Mouse (Mus musculus): ENCODE data around the gene Fancc. TPM values are rescaled to one million over a fixed set of nuclear protein-coding genes. Genes with fewer than 3 reads are reported as not detected.

Gene Fancc
- polyA plus RNA-seq, 1 experiment = 8.1 TPM

DNA sequence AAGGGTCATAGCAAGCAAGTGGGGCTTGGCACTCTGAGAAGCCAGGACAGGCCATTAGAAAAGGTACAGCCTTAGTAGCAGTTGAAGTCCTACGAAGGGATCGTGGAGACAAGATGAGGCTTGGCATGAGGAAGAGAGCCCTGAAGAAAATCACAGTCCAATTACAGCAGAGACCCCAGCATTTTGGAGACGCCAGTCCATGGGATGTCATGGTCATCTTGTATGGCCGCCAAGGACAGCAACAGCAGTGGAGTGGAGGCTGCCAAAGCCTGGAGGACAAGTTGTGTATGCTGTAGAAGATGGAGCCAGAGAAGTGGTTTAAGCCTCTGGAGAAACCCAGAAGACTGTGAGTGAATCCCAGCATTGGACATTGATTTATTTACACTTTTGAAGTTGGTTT, 84.4 kb downstream of the Fancc start:
- H3K4me2 ChIP-seq (ENCODE audit: low read depth) = no peak overlapping the region
- H3K36me3 ChIP-seq (ENCODE audit: control insufficient read depth, insufficient read depth) = no peaks in the 10 kb centered on the region
- no peak overlapping the region for H3K4me3 ChIP-seq
- TF ChIP-seq REST (IDR thresholded peaks at IDR 0.05; ENCODE audit: insufficient read depth, insufficient read length) (no peak), TCF3 (IDR thresholded peaks at IDR 0.05; ENCODE audit: insufficient read length, low read depth) (no peak), MYOG (IDR thresholded peaks at IDR 0.05; ENCODE audit: control insufficient read depth in 1 of 3, insufficient read depth in 1 of 3, insufficient read length in 2 of 3, low read depth in 2 of 3) (no peak), MYOD1 (IDR thresholded peaks at IDR 0.05; ENCODE audit: control insufficient read depth in 1 of 3, insufficient read length in 2 of 3, low read depth in 2 of 3) (no peak), CEBPB (IDR thresholded peaks at IDR 0.05; ENCODE audit: insufficient read depth, poor library complexity, severe bottlenecking) (no peak), MAX (IDR thresholded peaks at IDR 0.05; ENCODE audit: low read depth) (no peak), POLR2A (IDR thresholded peaks at IDR 0.05; ENCODE audit: insufficient read length, low read depth) (no peak)
- no peaks in the 10 kb centered on the region for H3K79me2 ChIP-seq (ENCODE audit: control insufficient read depth, insufficient read depth)
- no peaks in the 10 kb centered on the region for H3K27me3 ChIP-seq (ENCODE audit: control insufficient read depth, insufficient read depth, insufficient read length)
- no peak overlapping the region for H3ac ChIP-seq (ENCODE audit: control insufficient read depth, insufficient read length)

DNA sequence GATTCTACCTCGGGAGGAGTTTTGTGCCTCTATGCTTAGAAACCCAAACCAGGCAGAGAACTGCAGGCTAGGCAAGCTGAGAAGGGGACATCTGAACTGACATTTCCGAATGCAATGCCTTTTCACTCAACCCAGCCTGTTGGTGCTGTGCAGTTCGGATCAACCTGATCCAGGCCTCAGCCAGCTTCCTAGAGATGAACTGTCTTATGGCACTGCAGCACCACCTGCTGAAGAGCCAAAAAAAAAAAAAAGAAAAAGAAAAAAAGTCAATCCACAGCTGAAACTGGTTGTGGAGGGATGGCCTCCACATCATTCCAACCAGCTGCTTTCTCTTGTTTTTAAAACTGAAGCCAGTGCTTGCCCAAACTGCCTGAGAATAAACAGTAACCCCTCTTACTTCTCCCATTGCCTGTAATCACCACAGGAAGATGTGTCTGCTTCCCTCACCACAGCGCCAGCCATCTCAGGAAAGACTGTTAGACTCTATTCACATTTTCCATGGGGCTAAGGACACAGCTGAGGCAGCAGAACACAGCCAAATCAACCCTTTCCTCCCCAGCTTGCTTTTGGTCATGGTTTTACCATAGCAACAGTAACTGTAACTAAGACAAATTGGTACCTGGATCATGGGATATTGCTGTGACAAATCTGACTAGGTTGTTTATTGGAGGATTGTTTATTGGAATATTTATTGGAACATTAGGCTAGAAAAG, 85.6 kb downstream of the Fancc start:
- Histone ChIP-seq H3K79me2 (ENCODE audit: control insufficient read depth, insufficient read depth) (no peaks in the 10 kb centered on the region), H3K4me2 (ENCODE audit: low read depth) (no peak overlapping the region), H3ac (ENCODE audit: control insufficient read depth, insufficient read length) (no peak overlapping the region), H3K4me3 (no peak overlapping the region), H3K27me3 (ENCODE audit: control insufficient read depth, insufficient read depth, insufficient read length) (no peaks in the 10 kb centered on the region), H3K36me3 (ENCODE audit: control insufficient read depth, insufficient read depth) (no peaks in the 10 kb centered on the region)
- TF ChIP-seq TCF12 (IDR thresholded peaks at IDR 0.05; ENCODE audit: insufficient read depth, poor library complexity, severe bottlenecking) (no peak), REST (IDR thresholded peaks at IDR 0.05; ENCODE audit: insufficient read depth, insufficient read length) (no peak), CEBPB (IDR thresholded peaks at IDR 0.05; ENCODE audit: insufficient read depth, poor library complexity, severe bottlenecking) (no peak), USF1 (IDR thresholded peaks at IDR 0.05; ENCODE audit: low read depth) (no peak), MYOD1 (IDR thresholded peaks at IDR 0.05; ENCODE audit: control insufficient read depth in 1 of 3, insufficient read length in 2 of 3, low read depth in 2 of 3) (no peak), MAX (IDR thresholded peaks at IDR 0.05; ENCODE audit: low read depth) (no peak), POLR2A (IDR thresholded peaks at IDR 0.05; ENCODE audit: insufficient read length, low read depth) (no peak), TCF3 (IDR thresholded peaks at IDR 0.05; ENCODE audit: insufficient read length, low read depth) (no peak)

DNA sequence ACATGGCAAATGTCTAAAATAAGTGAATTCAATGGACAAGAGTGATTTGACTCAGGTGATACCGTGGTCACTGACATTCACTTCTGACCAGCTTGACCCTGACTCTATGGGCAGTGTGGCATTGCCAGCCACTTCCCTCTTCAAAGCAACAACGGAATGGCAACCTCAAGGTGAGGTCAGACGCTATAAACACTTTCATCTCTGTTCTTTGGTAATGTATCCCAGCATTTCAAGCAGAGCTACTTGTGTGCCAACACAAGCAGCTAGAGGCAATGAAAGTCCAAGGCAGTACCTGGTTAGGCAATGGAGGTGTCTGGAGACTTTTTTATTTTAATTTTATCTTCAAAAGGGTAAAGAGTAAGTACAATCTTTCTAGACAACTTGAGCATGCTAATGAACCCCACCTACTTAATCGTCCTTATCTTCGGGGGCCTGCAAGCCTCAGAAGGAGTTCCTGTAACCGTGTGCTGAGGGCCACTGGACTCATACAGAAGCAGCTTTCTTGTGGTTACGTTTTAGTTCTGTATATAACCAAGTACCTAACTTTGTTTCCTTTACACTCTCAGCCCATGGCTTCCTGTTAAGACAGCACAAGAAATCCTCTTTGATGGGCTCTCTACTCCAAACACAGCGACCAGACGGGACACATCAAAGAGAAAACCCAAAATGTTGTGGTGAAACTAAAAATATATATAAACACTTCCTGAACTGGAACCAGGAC, 86.3 kb downstream of the Fancc start:
- Histone ChIP-seq H3K36me3 (ENCODE audit: control insufficient read depth, insufficient read depth) (no peaks in the 10 kb centered on the region), H3K27me3 (ENCODE audit: control insufficient read depth, insufficient read depth, insufficient read length) (no peaks in the 10 kb centered on the region), H3K4me2 (ENCODE audit: low read depth) (no peak overlapping the region), H3K4me3 (no peak overlapping the region), H3ac (ENCODE audit: control insufficient read depth, insufficient read length) (no peak overlapping the region), H3K79me2 (ENCODE audit: control insufficient read depth, insufficient read depth) (no peaks in the 10 kb centered on the region)
- no peak for TF ChIP-seq POLR2AphosphoS2 (IDR thresholded peaks at IDR 0.05; ENCODE audit: insufficient read length, low read depth)
- no peak for TF ChIP-seq POLR2A (IDR thresholded peaks at IDR 0.05; ENCODE audit: insufficient read length, low read depth)
- no peak for TF ChIP-seq E2F4 (IDR thresholded peaks at IDR 0.05; ENCODE audit: insufficient read depth)

DNA sequence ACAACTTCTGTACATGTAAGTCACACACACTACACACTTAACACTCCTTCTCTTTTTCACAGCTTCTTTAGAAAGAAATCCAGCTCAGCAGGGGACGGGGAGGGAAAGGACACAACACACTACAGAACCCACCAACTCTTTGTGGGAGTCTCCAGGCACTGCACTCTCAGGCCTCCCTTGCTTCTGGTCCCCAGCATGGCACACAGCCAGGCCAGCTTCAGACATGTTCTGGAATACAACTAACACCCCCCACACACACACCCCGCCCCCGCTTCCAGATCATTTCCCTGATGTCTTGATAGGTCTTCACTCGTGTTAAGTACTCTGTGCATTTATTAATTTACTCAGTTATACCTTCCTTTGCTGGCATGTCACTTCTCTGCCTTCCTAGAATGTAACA, 91.9 kb downstream of the Fancc start:
- Histone ChIP-seq H3K27me3 (ENCODE audit: control insufficient read depth, insufficient read depth, insufficient read length) (no peaks in the 10 kb centered on the region), H3K4me3 (no peak overlapping the region), H3K36me3 (ENCODE audit: control insufficient read depth, insufficient read depth) (no peaks in the 10 kb centered on the region), H3K79me2 (ENCODE audit: control insufficient read depth, insufficient read depth) (no peaks in the 10 kb centered on the region), H3K4me2 (ENCODE audit: low read depth) (no peak overlapping the region), H3ac (ENCODE audit: control insufficient read depth, insufficient read length) (no peak overlapping the region)
- TF ChIP-seq MAX (IDR thresholded peaks at IDR 0.05; ENCODE audit: low read depth) (no peak), USF1 (IDR thresholded peaks at IDR 0.05; ENCODE audit: low read depth) (no peak), TCF3 (IDR thresholded peaks at IDR 0.05; ENCODE audit: insufficient read length, low read depth) (no peak), MYOD1 (IDR thresholded peaks at IDR 0.05; ENCODE audit: control insufficient read depth in 1 of 3, insufficient read length in 2 of 3, low read depth in 2 of 3) (no peak), REST (IDR thresholded peaks at IDR 0.05; ENCODE audit: insufficient read depth, insufficient read length) (no peak), TCF12 (IDR thresholded peaks at IDR 0.05; ENCODE audit: insufficient read depth, poor library complexity, severe bottlenecking) (no peak), E2F4 (IDR thresholded peaks at IDR 0.05; ENCODE audit: insufficient read depth) (no peak), POLR2AphosphoS2 (IDR thresholded peaks at IDR 0.05; ENCODE audit: insufficient read length, low read depth) (no peak), SRF (IDR thresholded peaks at IDR 0.05; ENCODE audit: control insufficient read depth, insufficient read length, low read depth) (no peak), POLR2A (IDR thresholded peaks at IDR 0.05; ENCODE audit: insufficient read length, low read depth) (no peak), MYOG (IDR thresholded peaks at IDR 0.05; ENCODE audit: control insufficient read depth in 1 of 3, insufficient read depth in 1 of 3, insufficient read length in 2 of 3, low read depth in 2 of 3) (no peak), CEBPB (IDR thresholded peaks at IDR 0.05; ENCODE audit: insufficient read depth, poor library complexity, severe bottlenecking) (no peak)

DNA sequence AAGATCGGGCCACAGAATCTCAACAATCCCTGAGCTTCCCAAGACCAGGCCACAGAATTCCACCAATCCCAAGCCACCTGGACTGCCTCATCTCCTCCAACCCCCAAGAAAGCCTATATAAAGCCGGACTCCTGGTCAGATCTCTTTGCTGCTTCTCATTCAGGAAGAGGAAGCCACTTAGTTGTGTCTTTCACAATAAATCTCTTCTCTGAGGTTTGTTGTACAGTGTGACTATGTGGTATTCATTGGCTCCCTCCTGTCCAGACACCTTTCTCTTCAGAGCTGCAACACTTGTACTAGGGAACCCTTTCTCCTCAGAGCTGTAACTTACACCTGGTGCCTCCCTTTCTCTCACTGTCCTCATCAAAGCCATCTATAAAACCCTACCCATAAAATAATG, 92.4 kb downstream of the Fancc start:
- no peaks in the 10 kb centered on the region for H3K36me3 ChIP-seq (ENCODE audit: control insufficient read depth, insufficient read depth)
- no peak overlapping the region for H3K4me3 ChIP-seq
- H3K79me2 ChIP-seq (ENCODE audit: control insufficient read depth, insufficient read depth) = no peaks in the 10 kb centered on the region
- no peak overlapping the region for H3K4me2 ChIP-seq (ENCODE audit: low read depth)
- no peaks in the 10 kb centered on the region for H3K27me3 ChIP-seq (ENCODE audit: control insufficient read depth, insufficient read depth, insufficient read length)
- no peak for TF ChIP-seq POLR2AphosphoS2 (IDR thresholded peaks at IDR 0.05; ENCODE audit: insufficient read length, low read depth)
- no peak for TF ChIP-seq REST (IDR thresholded peaks at IDR 0.05; ENCODE audit: insufficient read depth, insufficient read length)
- TF ChIP-seq MAX (IDR thresholded peaks at IDR 0.05; ENCODE audit: low read depth) = no peak
- no peak for TF ChIP-seq TCF12 (IDR thresholded peaks at IDR 0.05; ENCODE audit: insufficient read depth, poor library complexity, severe bottlenecking)
- no peak for TF ChIP-seq SRF (IDR thresholded peaks at IDR 0.05; ENCODE audit: control insufficient read depth, insufficient read length, low read depth)
- TF ChIP-seq POLR2A (IDR thresholded peaks at IDR 0.05; ENCODE audit: insufficient read length, low read depth) = no peak
- TF ChIP-seq USF1 (IDR thresholded peaks at IDR 0.05; ENCODE audit: low read depth) = no peak
- no peak for TF ChIP-seq CEBPB (IDR thresholded peaks at IDR 0.05; ENCODE audit: insufficient read depth, poor library complexity, severe bottlenecking)
- TF ChIP-seq E2F4 (IDR thresholded peaks at IDR 0.05; ENCODE audit: insufficient read depth) = no peak
- TF ChIP-seq MYOG (IDR thresholded peaks at IDR 0.05; ENCODE audit: control insufficient read depth in 1 of 3, insufficient read depth in 1 of 3, insufficient read length in 2 of 3, low read depth in 2 of 3) = no peak
- TF ChIP-seq TCF3 (IDR thresholded peaks at IDR 0.05; ENCODE audit: insufficient read length, low read depth) = no peak
- no peak for TF ChIP-seq MYOD1 (IDR thresholded peaks at IDR 0.05; ENCODE audit: control insufficient read depth in 1 of 3, insufficient read length in 2 of 3, low read depth in 2 of 3)
- no peak overlapping the region for H3ac ChIP-seq (ENCODE audit: control insufficient read depth, insufficient read length)

Measured in myocyte (in vitro differentiated cells).